ENCODE assay signal across 8 mouse cellular contexts in genomic region chr19:53312336-53312871, GRCm38 (mm10). TPM values are rescaled to one million over a fixed set of nuclear protein-coding genes. Genes with fewer than 3 reads are reported as not detected.
A peak's percentile ranks its signal among the peaks of the same experiment; 100 is the strongest.
DNase-seq lines count a peak whose midpoint lies in the region; ATAC-seq lines count a peak whose summit lies in the region.

No protein-coding gene starts in this region.

- ATAC-seq in erythroid progenitor cell, adult 5-6 weeks (replicated peaks; ENCODE audit: low FRiP score, poor library complexity, severe bottlenecking): 0 out of 2 replicates have a peak, but pooled peaks have one; percentile 10
- ATAC-seq in heart, embryonic 16.5 days (replicated peaks; ENCODE audit: extremely low read depth, insufficient read depth, low FRiP score): no peak
- ATAC-seq in neural tube, embryonic 15.5 days (ENCODE audit: low FRiP score): 0 out of 2 replicates have a peak, but pooled peaks have one; percentile 7

- no peaks in the 10 kb centered on the region for H3K27me3 ChIP-seq in heart, embryonic 16.5 days (ENCODE audit: control insufficient read depth, insufficient read depth, low read length)
- no peaks in the 10 kb centered on the region for H3K27me3 ChIP-seq in neural tube, embryonic 15.5 days (replicated peaks)

- peak; percentile 45 to 53 for DNase-seq in CD8-positive naive resting alpha-beta T cell, adult 2 months (ENCODE audit: low read depth in 2 of 2, low spot score in 2 of 2)
- peak; percentile 65 to 73 for DNase-seq in adrenal gland, postnatal 36 days
- DNase-seq in kidney, postnatal 36 days: peak; percentile 45 to 73
- DNase-seq in lung, adult 18-20 months: peak; percentile 51 to 64
- DNase-seq in thymus, postnatal 25 days: peak; percentile 52

- peak overlapping the region; percentile 82 for H3K4me2 ChIP-seq in heart, embryonic 16.5 days (ENCODE audit: low read depth, low read length)
- H3K4me2 ChIP-seq in neural tube, embryonic 15.5 days: peak overlapping the region; percentile 94

- WGBS in heart, embryonic 16.5 days: under 1% methylated on average over 26 of the region's 26 CpGs
- under 1% methylated on average over 25 of the region's 26 CpGs for WGBS in neural tube, embryonic 15.5 days

- no peaks in the 10 kb centered on the region for H3K9me3 ChIP-seq in heart, embryonic 16.5 days (replicated peaks; ENCODE audit: control insufficient read depth, low read length)
- H3K9me3 ChIP-seq in neural tube, embryonic 15.5 days (replicated peaks): no peaks in the 10 kb centered on the region

- H3K36me3 ChIP-seq in heart, embryonic 16.5 days (ENCODE audit: control insufficient read depth, insufficient read depth): no peaks in the 10 kb centered on the region
- no peaks in the 10 kb centered on the region for H3K36me3 ChIP-seq in neural tube, embryonic 15.5 days

- peaks cover 17% of the 10 kb centered on the region for H3K4me1 ChIP-seq in heart, embryonic 16.5 days (ENCODE audit: control insufficient read depth, insufficient read depth, low read length)
- H3K4me1 ChIP-seq in neural tube, embryonic 15.5 days: peaks cover 25% of the 10 kb centered on the region

- peak overlapping the region; percentile 98 for H3K27ac ChIP-seq in heart, embryonic 16.5 days (ENCODE audit: low read length)
- peak overlapping the region; percentile 98 for H3K27ac ChIP-seq in neural tube, embryonic 15.5 days (replicated peaks)

- peak overlapping the region; percentile 89 for H3K9ac ChIP-seq in heart, embryonic 16.5 days (ENCODE audit: low read length)
- H3K9ac ChIP-seq in neural tube, embryonic 15.5 days (replicated peaks): peak overlapping the region; percentile 78

- peak overlapping the region; percentile 93 for H3K4me3 ChIP-seq in heart, embryonic 16.5 days (ENCODE audit: low read length)
- peak overlapping the region; percentile 90 for H3K4me3 ChIP-seq in neural tube, embryonic 15.5 days (replicated peaks)

RNA-seq across cellular contexts. Expression of gene Mxi1, which starts 2.1 kb away (rescaled TPM):
- total RNA-seq in adrenal gland, postnatal 36 days (2021): 10 to 100 TPM; 29.7 to 39.8 TPM
- total RNA-seq in erythroid progenitor cell, adult 5-6 weeks (2015; ENCODE audit: low replicate concordance): 92.3 and 96.0 TPM in 2 replicates
- 167 and 196 TPM in 2 replicates for total RNA-seq in erythroid progenitor cell, adult 5-6 weeks (2017; ENCODE audit: low replicate concordance)
- polyA plus RNA-seq in heart, embryonic 16.5 days (2015; fragmentation: Nextera tagmentation; extraction: Ambion mirVana): 28.7 and 40.7 TPM in 2 replicates
- 40.0 and 40.8 TPM in 2 replicates for polyA plus RNA-seq in neural tube, embryonic 15.5 days (2015; fragmentation: Nextera tagmentation; extraction: Ambion mirVana)

RNA-seq across cellular contexts. Expression of gene Gm10197, which starts 59.2 kb away (rescaled TPM):
- not detected for total RNA-seq in adrenal gland, postnatal 36 days (2021)
- total RNA-seq in erythroid progenitor cell, adult 5-6 weeks (2015; ENCODE audit: low replicate concordance): not detected in 2 replicates
- total RNA-seq in erythroid progenitor cell, adult 5-6 weeks (2017; ENCODE audit: low replicate concordance): not detected in 2 replicates
- polyA plus RNA-seq in heart, embryonic 16.5 days (2015; fragmentation: Nextera tagmentation; extraction: Ambion mirVana): 3.5 TPM in 1 of 2 replicates, not detected in the other
- polyA plus RNA-seq in neural tube, embryonic 15.5 days (2015; fragmentation: Nextera tagmentation; extraction: Ambion mirVana): not detected in 2 replicates
